Mouse (Mus musculus) heart, embryonic 13.5 days (tissue): ENCODE results near the gene Hs2st1. TPM values are rescaled to one million over a fixed set of nuclear protein-coding genes. Genes with fewer than 3 reads are reported as not detected.

Experiments used
- ATAC-seq: fragments of 200-750 bp; cut with Nextera tagmentation; 2 replicates; pipeline ENCODE4 v1.8.0; 2017; ENCODE audit warnings: moderate TSS enrichment; ENCODE audit not compliant: insufficient number of reproducible peaks, low FRiP score, low TSS enrichment; ENCODE audit errors: extremely low read depth
- H3K27ac ChIP-seq: fragments of 300-500 bp; sonication (generic); replicated peaks from 2 replicates; pipeline ENCODE4 v1.5.1; 2015; ENCODE audit warnings: moderate library complexity, mild to moderate bottlenecking, inconsistent platforms
- H3K27me3 ChIP-seq: fragments of 300-500 bp; sonication (generic); replicated peaks from 2 replicates; pipeline ENCODE4 v1.6.1; 2015; ENCODE audit warnings: mild to moderate bottlenecking, inconsistent platforms
- H3K36me3 ChIP-seq: fragments of 300-500 bp; sonication (generic); 2 replicates; pipeline ENCODE4 v1.6.1; 2015; ENCODE audit warnings: mild to moderate bottlenecking, inconsistent platforms
- H3K4me1 ChIP-seq: fragments of 300-500 bp; sonication (generic); 2 replicates; pipeline ENCODE4 v1.6.1; 2015; ENCODE audit warnings: inconsistent platforms
- H3K4me2 ChIP-seq: fragments of 300-500 bp; sonication (generic); 2 replicates; pipeline ENCODE4 v1.6.1; 2015; ENCODE audit warnings: inconsistent platforms, mild to moderate bottlenecking, moderate library complexity
- H3K4me3 ChIP-seq: fragments of 300-500 bp; sonication (generic); 2 replicates; pipeline ENCODE4 v1.5.1; 2015; ENCODE audit warnings: moderate library complexity, mild to moderate bottlenecking, inconsistent platforms
- H3K9ac ChIP-seq: fragments of 300-500 bp; sonication (generic); 2 replicates; pipeline ENCODE4 v1.6.1; 2015; ENCODE audit warnings: inconsistent platforms, mild to moderate bottlenecking, moderate library complexity
- H3K9me3 ChIP-seq: fragments of 300-500 bp; sonication (generic); 2 replicates; pipeline ENCODE4 v1.6.1; 2016; ENCODE audit warnings: inconsistent platforms
- WGBS: fragments of 180-500 bp; shearing (Covaris S2); methylation state at CpG from one replicate; pipeline ENCODE4 v1.1.7; 2015; ENCODE audit warnings: mixed read lengths; 5-methylcytosine and 5-hydroxymethylcytosine counted together
- polyA plus RNA-seq: library from polyadenylated mRNA; unstranded; fragments of >200 nt; fragmentation: Nextera tagmentation; extraction: Ambion mirVana; gene quantifications from 2 replicates; pipeline ENCODE4 v1.2.1, GENCODE M21; 2015

Gene Hs2st1
- polyA plus RNA-seq, 1 experiment from 2014 or later, result 6.8 TPM

GRCm38 (mm10) chr3:144583789-144584188, 13.8 kb upstream of the Hs2st1 start:
- Histone ChIP-seq H3K27ac (peak overlapping the region; percentile 90), H3K27me3 (no peaks in the 10 kb centered on the region), H3K36me3 (peaks cover 41% of the 10 kb centered on the region), H3K4me2 (no peak overlapping the region), H3K4me3 (no peak overlapping the region), H3K4me1 (peaks cover 76% of the 10 kb centered on the region), H3K9ac (no peak overlapping the region), H3K9me3 (no peaks in the 10 kb centered on the region)
- no peak for ATAC-seq
- 61% methylated on average over 5 of the region's 5 CpGs for WGBS

GRCm38 (mm10) chr3:144582306-144582705, 12.3 kb upstream of the Hs2st1 start:
- H3K36me3 ChIP-seq, result peaks cover 43% of the 10 kb centered on the region
- WGBS, result 59% methylated on average over 4 of the region's 4 CpGs
- H3K4me3 ChIP-seq, result no peak overlapping the region
- no peaks in the 10 kb centered on the region for H3K27me3 ChIP-seq
- no peak overlapping the region for H3K9ac ChIP-seq
- peaks cover 82% of the 10 kb centered on the region for H3K4me1 ChIP-seq
- H3K9me3 ChIP-seq, result no peaks in the 10 kb centered on the region
- no peak overlapping the region for H3K27ac ChIP-seq
- no peak for ATAC-seq
- no peak overlapping the region for H3K4me2 ChIP-seq

GRCm38 (mm10) chr3:144581842-144582241, 11.9 kb upstream of the Hs2st1 start:
- ATAC-seq, result no peak
- Histone ChIP-seq H3K9ac (peak overlapping the region; percentile 50; the same call in 1 of the 2 replicates), H3K4me3 (no peak overlapping the region), H3K9me3 (no peaks in the 10 kb centered on the region), H3K27ac (peak overlapping the region; percentile 51), H3K4me2 (peak overlapping the region; percentile 16; the same call in 1 of the 2 replicates), H3K27me3 (no peaks in the 10 kb centered on the region), H3K4me1 (peaks cover 81% of the 10 kb centered on the region), H3K36me3 (peaks cover 40% of the 10 kb centered on the region)
- 43% methylated on average over 3 of the region's 3 CpGs for WGBS

GRCm38 (mm10) chr3:144580281-144580680, 10.3 kb upstream of the Hs2st1 start:
- Histone ChIP-seq H3K27ac (no peak overlapping the region), H3K4me2 (no peak overlapping the region), H3K4me3 (no peak overlapping the region), H3K9me3 (no peaks in the 10 kb centered on the region), H3K4me1 (peaks cover 79% of the 10 kb centered on the region), H3K36me3 (peaks cover 39% of the 10 kb centered on the region), H3K27me3 (no peaks in the 10 kb centered on the region), H3K9ac (no peak overlapping the region)
- ATAC-seq, result no peak
- 73% methylated on average over 7 of the region's 7 CpGs for WGBS

GRCm38 (mm10) chr3:144579796-144580195, 9.8 kb upstream of the Hs2st1 start:
- Histone ChIP-seq H3K27me3 (no peaks in the 10 kb centered on the region), H3K9me3 (no peaks in the 10 kb centered on the region), H3K27ac (no peak overlapping the region; the same call in 1 of the 2 replicates), H3K4me3 (no peak overlapping the region), H3K9ac (no peak overlapping the region), H3K4me1 (peaks cover 78% of the 10 kb centered on the region), H3K4me2 (no peak overlapping the region), H3K36me3 (peaks cover 41% of the 10 kb centered on the region)
- WGBS, result 42% methylated on average over 5 of the region's 5 CpGs
- ATAC-seq, result no peak

GRCm38 (mm10) chr3:144578921-144579320, 8.9 kb upstream of the Hs2st1 start:
- Histone ChIP-seq H3K4me1 (peaks cover 78% of the 10 kb centered on the region), H3K9me3 (no peaks in the 10 kb centered on the region), H3K9ac (no peak overlapping the region), H3K4me3 (no peak overlapping the region), H3K4me2 (no peak overlapping the region), H3K36me3 (peaks cover 49% of the 10 kb centered on the region), H3K27ac (no peak overlapping the region), H3K27me3 (no peaks in the 10 kb centered on the region)
- no peak for ATAC-seq
- WGBS, result 80% methylated on average over 4 of the region's 4 CpGs

- no peak overlapping the region for H3K4me3 ChIP-seq
- peaks cover 59% of the 10 kb centered on the region for H3K36me3 ChIP-seq
- no peak for ATAC-seq
- H3K9ac ChIP-seq, result no peak overlapping the region
- H3K9me3 ChIP-seq, result no peaks in the 10 kb centered on the region
- 79% methylated on average over 10 of the region's 10 CpGs for WGBS
- no peak overlapping the region for H3K27ac ChIP-seq
- H3K4me1 ChIP-seq, result peaks cover 80% of the 10 kb centered on the region
- no peaks in the 10 kb centered on the region for H3K27me3 ChIP-seq
- H3K4me2 ChIP-seq, result no peak overlapping the region
These were observed 7.7 kb upstream of the Hs2st1 start for GRCm38 (mm10) chr3:144577366-144578340.

- Histone ChIP-seq H3K27ac (no peak overlapping the region), H3K27me3 (no peaks in the 10 kb centered on the region), H3K9me3 (no peaks in the 10 kb centered on the region), H3K4me3 (no peak overlapping the region), H3K36me3 (peaks cover 52% of the 10 kb centered on the region), H3K4me2 (no peak overlapping the region), H3K4me1 (peaks cover 64% of the 10 kb centered on the region), H3K9ac (no peak overlapping the region)
- 70% methylated on average over 7 of the region's 7 CpGs for WGBS
- ATAC-seq, result no peak
These were observed 4.3 kb upstream of the Hs2st1 start for GRCm38 (mm10) chr3:144574256-144574655.

GRCm38 (mm10) chr3:144570816-144571487, 971 bp upstream of the Hs2st1 start:
- no peak for ATAC-seq
- WGBS, result 1% methylated on average over 25 of the region's 25 CpGs

GRCm38 (mm10) chr3:144569401-144569971, 495 bp downstream of the Hs2st1 start:
- WGBS, result 0% methylated on average over 41 of the region's 47 CpGs
- H3K27me3 ChIP-seq, result no peaks in the 10 kb centered on the region
- peak overlapping the region; percentile 88 for H3K27ac ChIP-seq
- peak overlapping the region; percentile 92 for H3K9ac ChIP-seq
- H3K4me1 ChIP-seq, result peaks cover 50% of the 10 kb centered on the region
- H3K4me2 ChIP-seq, result peak overlapping the region; percentile 95
- no peaks in the 10 kb centered on the region for H3K9me3 ChIP-seq
- peak overlapping the region; percentile 91 for H3K4me3 ChIP-seq
- peak; percentile 12 for ATAC-seq
- peaks cover 21% of the 10 kb centered on the region for H3K36me3 ChIP-seq

More at GRCm38 (mm10) chr3:144570816-144571487, 971 bp upstream of the Hs2st1 start:
- H3K4me1 ChIP-seq, result peaks cover 55% of the 10 kb centered on the region
- peak overlapping the region; percentile 91 for H3K4me3 ChIP-seq
- H3K9ac ChIP-seq, result peak overlapping the region; percentile 97
- peak overlapping the region; percentile 74 for H3K4me2 ChIP-seq
- peaks cover 27% of the 10 kb centered on the region for H3K36me3 ChIP-seq
- no peaks in the 10 kb centered on the region for H3K27me3 ChIP-seq
- H3K27ac ChIP-seq, result peak overlapping the region; percentile 93
- H3K9me3 ChIP-seq, result no peaks in the 10 kb centered on the region

GRCm38 (mm10) chr3:144568861-144569361, 1.1 kb downstream of the Hs2st1 start:
- H3K9ac ChIP-seq, result peak overlapping the region; percentile 92
- H3K4me3 ChIP-seq, result peak overlapping the region; percentile 91
- H3K4me2 ChIP-seq, result peak overlapping the region; percentile 95
- peaks cover 16% of the 10 kb centered on the region for H3K36me3 ChIP-seq
- peaks cover 49% of the 10 kb centered on the region for H3K4me1 ChIP-seq
- H3K9me3 ChIP-seq, result no peaks in the 10 kb centered on the region
- under 1% methylated on average over 21 of the region's 21 CpGs for WGBS
- no peak for ATAC-seq
- peak overlapping the region; percentile 88; the same call in 1 of the 2 replicates for H3K27ac ChIP-seq
- no peaks in the 10 kb centered on the region for H3K27me3 ChIP-seq
